Mouse (Mus musculus) C2C12 (cell line): ENCODE data around the gene Popdc3.

Experiments used
- CTCF ChIP-seq: IDR thresholded peaks from one replicate; pipeline ENCODE4 v1.5.1; 2011; ENCODE audit not compliant: control insufficient read depth, insufficient read depth, insufficient read length
- MAX ChIP-seq: IDR thresholded peaks from one replicate; pipeline ENCODE4 v1.6.1; 2011; ENCODE audit warnings: mild to moderate bottlenecking, control low read depth
- USF1 ChIP-seq: IDR thresholded peaks from one replicate; pipeline ENCODE4 v1.6.1; 2011; ENCODE audit warnings: low read depth, mild to moderate bottlenecking, control low read depth, moderate library complexity

DNA sequence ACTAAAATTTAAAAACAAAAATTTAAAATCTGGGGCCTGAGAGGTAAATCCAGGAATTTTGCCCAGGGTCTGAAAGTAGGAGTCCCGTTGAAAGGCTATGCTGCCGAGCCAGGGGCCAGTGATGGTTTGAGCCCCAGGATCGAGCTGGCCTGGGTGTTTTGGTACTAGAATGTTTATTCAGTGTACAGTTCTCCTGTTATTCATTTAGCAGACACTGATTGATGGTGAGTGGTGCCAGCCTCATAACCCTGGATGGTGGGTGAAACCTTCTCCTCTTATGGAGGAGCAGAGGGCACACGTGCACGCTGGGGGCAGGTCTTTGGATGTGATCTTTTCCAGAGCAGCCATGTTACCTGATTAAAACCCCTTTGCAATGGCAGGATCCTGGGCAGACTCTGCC is 35.5 kb upstream of the Popdc3 start:
- TF ChIP-seq CTCF = no peak
- no peak for TF ChIP-seq USF1
- no peak for TF ChIP-seq MAX
